Mouse (Mus musculus) liver, adult (tissue): ENCODE results near the gene Hmg20a.

ENCODE experiments used
- GATA4 ChIP-seq: IDR thresholded peaks from 2 replicates; pipeline ENCODE4 v1.6.1; 2014; ENCODE audit warnings: mild to moderate bottlenecking, low read length; ENCODE audit not compliant: insufficient replicate concordance

The Hmg20a gene

DNA sequence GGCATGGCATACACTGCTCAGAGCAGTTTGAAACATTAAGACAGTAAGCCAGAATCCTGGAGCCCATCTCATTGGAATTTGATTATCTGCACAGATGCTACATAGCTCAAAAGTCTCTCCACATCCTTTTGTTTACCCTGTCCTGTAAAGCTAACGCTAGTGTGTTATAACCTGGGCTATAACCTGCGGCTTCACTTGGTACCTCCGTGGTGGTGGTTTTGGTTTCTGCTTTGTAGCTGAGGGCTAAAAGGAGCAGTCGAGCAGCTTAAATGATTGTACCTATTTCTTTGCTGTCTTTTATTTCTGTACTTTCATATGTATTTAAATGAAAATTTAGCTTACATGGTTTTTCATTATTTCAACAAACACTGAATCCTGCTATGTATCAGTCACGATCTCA lies 3.6 kb downstream of the Hmg20a start:
- no peak for TF ChIP-seq GATA4

DNA sequence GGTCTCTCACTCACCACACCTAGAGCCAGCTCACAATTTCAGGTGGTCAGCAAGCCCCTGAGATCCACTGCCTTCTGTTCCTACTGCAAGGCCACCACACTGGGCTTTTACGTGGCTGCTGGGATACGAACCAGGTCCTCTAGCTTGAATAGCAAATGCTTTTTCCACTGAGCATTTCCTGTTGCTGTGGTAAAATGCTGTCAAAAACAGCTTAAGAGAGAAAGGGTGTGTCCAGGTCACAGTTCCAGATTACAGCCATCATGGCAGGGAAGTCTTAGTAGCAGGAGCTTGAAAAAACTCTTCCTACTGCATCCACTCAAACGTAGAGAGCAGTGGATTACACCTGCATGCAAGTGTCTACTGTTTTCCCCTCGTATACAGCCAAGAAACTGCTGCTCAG lies 6.5 kb downstream of the Hmg20a start:
- TF ChIP-seq GATA4 = no peak

DNA sequence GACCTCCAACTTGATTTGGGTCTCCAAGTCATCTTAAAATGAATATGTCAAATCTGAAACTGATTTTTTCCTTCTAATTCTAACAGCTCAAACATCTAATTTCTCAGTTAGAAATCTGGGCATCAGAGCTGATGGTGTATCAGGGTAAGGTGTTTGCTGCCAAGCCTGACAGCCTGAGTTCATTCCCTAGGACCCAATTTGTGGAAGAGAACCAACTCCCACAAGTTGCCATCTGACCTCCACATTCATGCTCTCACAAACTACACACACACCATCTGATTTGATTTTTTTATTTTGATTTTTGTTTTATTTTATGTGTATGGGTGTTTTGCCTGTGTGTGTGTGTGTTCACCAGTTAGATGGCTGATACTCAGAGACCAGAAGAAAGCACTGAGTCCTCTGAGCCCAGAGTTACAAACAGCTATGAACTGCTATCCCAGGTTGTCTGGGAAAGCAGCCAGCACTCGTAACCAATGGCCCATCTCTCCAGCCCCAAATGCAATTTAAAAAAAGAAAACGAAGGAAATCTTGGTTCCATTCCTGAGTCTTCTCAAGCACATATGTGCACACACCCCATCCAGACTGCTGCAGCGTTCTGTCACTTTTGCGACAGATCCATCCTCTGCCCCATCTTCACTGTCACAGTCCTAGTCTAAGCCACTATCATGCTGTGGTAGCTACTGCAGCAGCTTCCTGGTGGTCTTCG lies 17.6 kb downstream of the Hmg20a start:
- TF ChIP-seq GATA4 = no peak

DNA sequence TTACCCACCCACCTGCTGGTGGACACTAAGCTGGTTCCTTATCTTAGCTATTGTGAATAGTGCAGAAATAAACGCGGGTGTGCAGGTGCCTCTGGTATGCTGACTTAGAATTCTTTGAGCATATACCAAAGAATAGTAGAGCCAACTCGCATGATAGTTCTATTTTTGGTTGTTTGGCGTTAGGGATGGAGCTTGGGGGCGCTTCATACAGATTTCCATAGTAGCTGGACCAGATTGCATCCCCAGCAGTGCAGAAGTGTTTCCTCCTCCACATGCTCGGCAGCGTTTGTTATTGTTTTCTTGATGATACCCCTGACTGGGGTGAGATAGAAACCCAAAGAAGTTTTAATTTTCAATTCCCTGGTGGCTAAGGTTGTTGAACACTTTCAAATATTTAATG lies 21.3 kb downstream of the Hmg20a start:
- no peak for TF ChIP-seq GATA4

DNA sequence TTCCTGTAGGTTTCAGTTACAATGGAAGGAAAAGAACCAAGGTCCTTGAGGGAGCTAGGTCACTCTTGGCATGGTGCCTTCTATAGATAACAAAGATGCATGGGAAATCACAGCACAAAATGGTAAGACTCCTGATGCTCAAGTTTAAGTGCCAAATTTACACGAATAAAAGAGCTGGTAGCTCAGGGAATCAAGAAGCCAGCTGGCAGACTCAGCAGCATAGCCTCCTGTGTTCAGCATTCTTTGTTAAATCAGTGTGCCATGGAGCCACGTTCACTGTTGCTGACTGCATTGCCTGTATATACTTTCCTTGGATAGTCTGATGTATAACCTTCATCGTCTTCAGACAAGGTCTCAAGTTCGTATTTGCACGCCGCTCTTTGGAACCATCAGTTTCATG lies 33.2 kb downstream of the Hmg20a start:
- TF ChIP-seq GATA4 = no peak

DNA sequence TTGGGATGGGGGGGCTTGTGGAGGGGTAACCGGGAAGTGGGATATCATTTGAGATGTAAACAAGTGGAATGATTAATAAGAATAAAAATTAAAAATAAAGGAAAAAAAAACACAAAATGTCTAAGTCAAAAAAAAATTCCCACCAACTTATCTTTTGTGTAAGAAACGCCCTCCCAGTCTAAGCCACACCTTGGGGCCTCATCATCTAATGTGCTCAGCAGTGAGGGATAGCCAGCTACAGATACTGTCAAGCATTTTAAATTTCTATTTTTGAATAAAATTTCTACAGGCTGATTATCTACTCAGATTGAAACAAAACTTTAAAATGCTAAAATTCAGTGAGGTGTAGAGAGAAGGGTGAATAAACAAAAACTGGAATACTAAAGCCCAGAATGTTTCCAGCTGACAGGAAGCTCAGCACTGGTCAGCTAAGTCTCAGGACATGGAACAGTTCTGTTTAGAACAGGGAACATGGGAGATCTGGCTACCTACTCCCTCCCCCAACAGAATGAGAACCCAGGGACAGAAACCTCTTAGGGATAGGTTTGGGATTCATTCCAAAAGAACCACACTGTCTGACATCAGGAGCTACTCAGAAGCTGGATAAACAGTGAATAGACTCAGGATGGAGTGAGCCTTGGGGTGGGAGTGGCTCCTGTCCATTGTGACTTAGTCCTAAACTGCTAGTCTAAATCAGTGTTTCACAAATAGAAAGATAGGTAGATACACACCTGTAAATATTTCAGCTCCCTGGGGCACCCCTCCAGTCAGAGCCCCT lies 34.8 kb downstream of the Hmg20a start:
- TF ChIP-seq GATA4 = no peak

DNA sequence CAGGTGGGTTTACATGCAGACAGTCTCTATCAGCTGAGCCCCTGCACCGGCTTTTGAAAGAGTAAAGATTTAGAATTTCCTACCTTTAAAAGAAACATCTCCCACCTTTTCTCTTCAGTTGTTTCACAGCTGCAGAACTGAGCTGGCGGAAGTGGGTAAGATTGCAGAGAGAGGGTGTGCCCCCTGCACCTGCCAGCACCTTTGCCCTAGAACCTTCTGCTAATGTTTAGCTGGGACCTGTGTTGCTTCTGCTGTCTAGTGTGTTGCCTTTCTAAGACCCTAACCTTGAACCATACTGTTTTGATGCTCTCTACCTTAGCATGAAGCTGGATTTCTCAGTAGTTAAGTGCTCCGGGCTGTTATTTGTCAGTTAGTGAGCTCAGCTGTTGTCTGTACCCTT lies 38.0 kb downstream of the Hmg20a start:
- no peak for TF ChIP-seq GATA4

DNA sequence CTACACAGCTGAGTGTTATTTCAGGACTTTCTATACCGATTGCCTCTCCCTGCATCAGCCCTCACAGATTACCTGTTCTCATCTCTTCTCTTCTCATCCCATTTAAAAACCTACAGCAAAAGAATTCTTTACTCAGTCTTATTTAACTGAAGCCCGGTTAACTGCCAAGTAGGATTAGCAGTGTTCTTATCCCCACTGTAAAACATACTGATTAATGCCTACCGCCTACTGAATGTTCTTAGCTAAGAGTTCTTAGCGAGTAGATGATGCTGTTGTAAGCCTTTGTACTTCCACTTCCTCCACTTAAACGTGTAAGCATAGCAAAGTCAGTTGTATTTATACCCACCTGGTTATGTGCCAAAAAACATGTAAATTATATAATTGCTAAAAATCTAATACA lies 42.6 kb downstream of the Hmg20a start:
- TF ChIP-seq GATA4 = no peak

DNA sequence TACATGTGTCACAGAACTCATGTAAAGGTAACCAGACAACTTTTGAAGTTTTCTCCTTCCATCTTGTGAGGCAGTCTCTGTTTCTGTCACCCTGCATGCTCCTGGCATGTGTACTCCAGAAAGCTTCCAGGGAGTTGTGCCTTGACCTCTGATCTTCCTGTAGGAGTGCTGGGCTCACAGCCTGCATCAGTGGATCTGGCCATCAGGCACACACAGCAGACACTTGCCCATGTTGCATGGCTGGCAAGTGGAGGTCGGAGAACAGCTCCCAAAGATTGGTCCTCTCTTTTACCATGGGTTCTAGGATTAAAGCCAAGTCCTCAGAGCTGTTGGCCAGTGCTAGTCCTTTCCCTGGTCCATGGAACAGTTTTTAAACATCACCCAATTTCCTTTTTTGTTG lies 44.2 kb downstream of the Hmg20a start:
- TF ChIP-seq GATA4 = no peak

DNA sequence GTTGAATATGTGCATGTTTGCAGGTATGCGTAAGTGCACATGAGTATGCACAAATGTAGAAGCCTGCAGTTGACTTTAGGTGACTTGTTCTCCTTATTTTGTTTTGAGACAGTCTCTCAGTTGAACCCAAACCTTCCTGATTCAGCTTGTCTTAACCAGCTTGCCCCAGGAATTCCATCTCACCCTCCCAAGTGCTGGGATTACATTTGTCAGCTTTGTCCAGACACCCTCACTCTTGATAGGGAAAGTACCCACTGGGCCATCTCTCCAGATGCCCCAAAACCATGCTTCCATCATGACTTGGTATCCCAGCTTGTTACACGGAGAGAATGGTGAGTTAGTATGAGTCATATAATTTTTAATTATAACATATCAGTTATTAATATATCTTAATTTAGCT lies 44.6 kb downstream of the Hmg20a start:
- no peak for TF ChIP-seq GATA4

DNA sequence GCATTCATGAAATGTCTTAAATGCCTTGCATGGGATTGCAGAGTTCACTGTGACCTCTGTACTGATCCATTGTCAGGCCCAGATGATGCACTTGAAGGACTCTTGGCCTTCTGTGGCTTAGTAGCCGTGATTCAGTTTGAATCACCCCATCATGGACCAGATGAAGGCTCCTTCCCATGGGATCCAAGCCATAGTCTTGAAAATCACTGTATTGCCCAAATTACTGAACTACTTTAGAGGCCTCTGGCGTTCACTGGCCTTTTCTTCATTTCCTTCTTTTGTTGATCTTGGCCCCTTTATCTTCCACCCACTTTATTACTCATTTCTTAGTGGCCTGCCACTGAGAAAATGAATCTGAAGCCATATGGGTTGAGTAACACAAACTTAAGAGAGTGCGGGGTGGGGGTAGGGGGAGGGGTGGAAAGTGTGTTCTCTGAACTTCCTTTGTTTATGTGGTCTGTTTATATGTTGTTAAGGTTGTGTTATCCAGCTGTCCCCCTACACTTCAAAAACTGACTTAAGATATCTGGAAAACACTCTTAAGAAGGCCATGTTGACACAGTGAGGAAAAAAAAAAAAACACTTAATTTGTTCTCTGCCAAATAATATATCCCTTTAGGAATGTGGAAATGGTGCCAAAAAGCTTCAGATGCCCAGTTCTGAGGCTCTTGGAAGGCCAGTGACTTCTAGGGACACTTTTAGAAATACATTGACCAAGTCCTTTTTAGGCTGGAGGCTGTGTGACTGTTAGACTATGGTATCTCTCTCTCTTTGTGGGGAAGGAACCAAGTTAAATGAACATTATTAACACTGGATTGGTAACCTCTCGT lies 45.5 kb downstream of the Hmg20a start:
- no peak for TF ChIP-seq GATA4

DNA sequence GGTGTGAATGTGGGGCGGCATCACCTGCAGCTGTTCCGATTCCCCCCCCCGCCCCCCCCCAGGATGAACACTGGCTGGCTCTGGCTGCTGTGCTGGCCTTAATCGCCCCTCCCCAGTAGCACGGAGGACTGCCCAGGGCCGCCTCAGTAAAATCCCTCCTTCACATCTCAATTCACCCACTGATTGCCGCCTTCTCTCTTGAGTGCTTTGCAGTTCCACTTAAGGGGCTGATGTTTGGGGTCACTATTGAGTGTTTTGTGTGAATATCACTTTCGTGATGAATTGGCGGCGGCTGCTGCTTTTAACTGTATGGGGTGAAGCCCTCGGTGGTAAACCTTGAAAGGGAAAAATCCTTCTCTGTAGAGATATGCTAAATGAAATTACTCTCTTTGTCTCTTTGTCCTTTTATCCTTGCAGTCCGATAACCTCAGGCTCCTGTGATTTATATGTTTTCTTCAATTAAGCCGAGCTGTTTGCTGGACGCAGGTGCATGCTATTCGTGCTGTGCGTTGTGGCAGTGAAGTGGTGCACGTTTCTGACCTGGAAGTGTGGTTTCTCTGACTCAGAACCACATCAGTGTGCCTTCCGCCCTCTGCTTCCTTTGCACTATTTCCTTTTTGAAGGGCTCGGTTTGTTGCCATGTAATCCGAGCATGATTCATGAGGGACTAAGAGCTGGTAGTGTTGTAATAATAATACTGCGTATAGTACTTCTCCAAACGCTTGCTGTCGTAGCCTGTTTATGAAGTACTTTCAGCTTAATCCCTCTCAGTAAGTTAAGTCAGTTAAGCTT lies 46.6 kb downstream of the Hmg20a start:
- no peak for TF ChIP-seq GATA4

DNA sequence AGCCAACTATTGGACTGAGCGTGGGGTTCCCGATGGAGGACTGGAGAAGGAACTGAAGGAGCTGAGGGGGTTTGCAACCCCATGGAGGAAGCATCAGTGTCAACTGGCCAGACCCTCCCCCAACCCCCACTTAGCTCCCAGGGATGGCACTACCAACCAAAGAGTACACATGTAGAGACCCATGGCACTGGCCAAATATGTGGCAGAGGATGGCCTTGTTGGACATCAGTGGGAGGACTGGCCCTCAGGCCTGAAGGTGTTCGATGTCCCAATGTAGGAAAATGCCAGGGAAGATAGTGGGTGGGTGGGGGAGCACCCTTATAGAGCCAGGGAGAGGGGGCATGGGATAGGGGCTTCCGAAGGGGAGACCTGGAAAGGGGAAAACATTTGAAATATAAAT lies 47.8 kb downstream of the Hmg20a start:
- no peak for TF ChIP-seq GATA4

DNA sequence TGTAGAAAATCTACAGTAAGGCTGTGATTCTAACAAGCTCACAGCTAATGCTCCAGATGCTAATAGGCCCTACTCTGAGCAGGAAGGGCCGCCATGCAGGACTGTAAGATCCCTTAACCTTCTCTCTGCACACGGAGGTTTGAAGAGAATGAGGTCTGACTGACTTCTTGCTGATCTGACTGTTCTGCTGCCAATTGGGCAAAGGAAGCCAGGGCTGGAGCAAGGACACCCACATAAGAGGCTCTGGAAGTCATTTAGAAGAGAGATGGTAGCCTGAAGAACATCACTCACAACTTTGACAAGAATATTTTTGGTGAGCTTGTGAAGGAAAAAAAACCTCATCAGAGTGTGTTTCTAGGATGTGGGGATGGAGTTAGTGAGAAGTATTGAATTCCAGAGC lies 51.2 kb downstream of the Hmg20a start:
- TF ChIP-seq GATA4 = no peak

DNA sequence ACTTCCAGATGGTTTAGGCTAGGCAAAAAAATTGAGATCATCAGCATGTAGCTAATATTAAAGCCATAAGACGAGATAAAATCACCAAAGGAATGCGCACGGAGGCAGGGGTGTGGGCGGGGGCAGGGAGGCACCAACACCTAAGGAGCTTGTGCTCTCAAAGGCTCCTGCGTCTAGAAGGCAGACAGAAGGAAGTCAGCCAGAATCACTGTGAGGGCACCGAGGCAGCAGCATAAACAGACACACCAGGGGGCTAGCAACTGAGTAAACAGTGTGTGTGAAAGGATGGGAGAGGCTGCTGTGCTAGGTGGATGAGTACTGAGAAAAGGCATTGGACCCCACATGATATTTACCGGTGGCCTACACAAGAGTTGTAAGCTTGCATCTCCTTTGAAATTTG lies 51.9 kb downstream of the Hmg20a start:
- TF ChIP-seq GATA4 = no peak
